Mouse (Mus musculus): Measurements from ENCODE around the gene Apobec2. TPM values are rescaled to one million over a fixed set of nuclear protein-coding genes. Genes with fewer than 3 reads are reported as not detected.

Apobec2 gene
- total and polyA plus RNA-seq, 3 experiments: 0.11 TPM; not detected in 2

GRCm38 (mm10) chr17:48425823-48426612, 6.7 kb downstream of the Apobec2 start:
- ATAC-seq (ENCODE audit: extremely low read depth, insufficient number of reproducible peaks, low FRiP score, poor library complexity, severe bottlenecking) (peak; percentile 64), DNase-seq (ENCODE audit: low spot score) (no peak)
- H3K36me3 ChIP-seq (replicated peaks): no peaks in the 10 kb centered on the region
- no peak overlapping the region for H3K4me3 ChIP-seq (ENCODE audit: low read depth, low read length)
- TF ChIP-seq TAL1 (conservative IDR thresholded peaks at IDR 0.05; ENCODE audit: low read depth, low read length) (no peak), GATA1 (IDR thresholded peaks at IDR 0.05; ENCODE audit: borderline replicate concordance, low read length) (no peak), CTCF (IDR thresholded peaks at IDR 0.05; ENCODE audit: low read depth, low read length) (no peak), GATA2 (IDR thresholded peaks at IDR 0.05; ENCODE audit: borderline replicate concordance, low read depth, low read length) (no peak), POLR2AphosphoS5 (IDR thresholded peaks at IDR 0.05; ENCODE audit: insufficient replicate concordance, low read depth, low read length) (no peak)
- H3K9me3 ChIP-seq (replicated peaks): no peaks in the 10 kb centered on the region
- peaks cover 5% of the 10 kb centered on the region; the same call in 1 of the 2 replicates for H3K27me3 ChIP-seq (ENCODE audit: insufficient read depth, low read length)
- H3K4me1 ChIP-seq (ENCODE audit: insufficient read depth, low read depth, low read length): peaks cover 43% of the 10 kb centered on the region

- H3K4me3 ChIP-seq (ENCODE audit: low read depth, low read length): no peak overlapping the region
- no peak for ATAC-seq (ENCODE audit: extremely low read depth, insufficient number of reproducible peaks, low FRiP score, poor library complexity, severe bottlenecking)
- peaks cover 5% of the 10 kb centered on the region; the same call in 1 of the 2 replicates for H3K27me3 ChIP-seq (ENCODE audit: insufficient read depth, low read length)
- H3K36me3 ChIP-seq (replicated peaks): peaks cover 5% of the 10 kb centered on the region
- TF ChIP-seq GATA1 (IDR thresholded peaks at IDR 0.05; ENCODE audit: borderline replicate concordance, low read length): no peak
- no peak for TF ChIP-seq POLR2AphosphoS5 (IDR thresholded peaks at IDR 0.05; ENCODE audit: insufficient replicate concordance, low read depth, low read length)
- TF ChIP-seq TAL1 (conservative IDR thresholded peaks at IDR 0.05; ENCODE audit: low read depth, low read length): no peak
- no peak for TF ChIP-seq GATA2 (IDR thresholded peaks at IDR 0.05; ENCODE audit: borderline replicate concordance, low read depth, low read length)
- no peak for TF ChIP-seq CTCF (IDR thresholded peaks at IDR 0.05; ENCODE audit: low read depth, low read length)
- H3K9me3 ChIP-seq (replicated peaks): no peaks in the 10 kb centered on the region
- no peak for DNase-seq (ENCODE audit: low spot score)
- peaks cover 42% of the 10 kb centered on the region for H3K4me1 ChIP-seq (ENCODE audit: insufficient read depth, low read depth, low read length)
Observed at GRCm38 (mm10) chr17:48424237-48424636, 8.5 kb downstream of the Apobec2 start.

GRCm38 (mm10) chr17:48419571-48419970, 13.2 kb downstream of the Apobec2 start:
- TF ChIP-seq POLR2AphosphoS5 (IDR thresholded peaks at IDR 0.05; ENCODE audit: insufficient replicate concordance, low read depth, low read length): no peak
- no peak for TF ChIP-seq GATA2 (IDR thresholded peaks at IDR 0.05; ENCODE audit: borderline replicate concordance, low read depth, low read length)
- no peak for TF ChIP-seq GATA1 (IDR thresholded peaks at IDR 0.05; ENCODE audit: borderline replicate concordance, low read length)
- TF ChIP-seq TAL1 (conservative IDR thresholded peaks at IDR 0.05; ENCODE audit: low read depth, low read length): no peak
- no peak for TF ChIP-seq CTCF (IDR thresholded peaks at IDR 0.05; ENCODE audit: low read depth, low read length)
- DNase-seq (ENCODE audit: low spot score) (no peak), ATAC-seq (ENCODE audit: extremely low read depth, insufficient number of reproducible peaks, low FRiP score, poor library complexity, severe bottlenecking) (no peak)
- Histone ChIP-seq H3K36me3 (replicated peaks) (peaks cover 51% of the 10 kb centered on the region), H3K27me3 (ENCODE audit: insufficient read depth, low read length) (no peaks in the 10 kb centered on the region), H3K4me1 (ENCODE audit: insufficient read depth, low read depth, low read length) (peaks cover 35% of the 10 kb centered on the region), H3K4me3 (ENCODE audit: low read depth, low read length) (no peak overlapping the region), H3K9me3 (replicated peaks) (no peaks in the 10 kb centered on the region)

- DNase-seq (ENCODE audit: low spot score): no peak
- peaks cover 35% of the 10 kb centered on the region for H3K4me1 ChIP-seq (ENCODE audit: insufficient read depth, low read depth, low read length)
- peaks cover 59% of the 10 kb centered on the region for H3K36me3 ChIP-seq (replicated peaks)
- H3K9me3 ChIP-seq (replicated peaks): no peaks in the 10 kb centered on the region
- no peak overlapping the region for H3K4me3 ChIP-seq (ENCODE audit: low read depth, low read length)
- no peak for ATAC-seq (ENCODE audit: extremely low read depth, insufficient number of reproducible peaks, low FRiP score, poor library complexity, severe bottlenecking)
- H3K27me3 ChIP-seq (ENCODE audit: insufficient read depth, low read length): no peaks in the 10 kb centered on the region
- TF ChIP-seq GATA1 (IDR thresholded peaks at IDR 0.05; ENCODE audit: borderline replicate concordance, low read length): no peak
- no peak for TF ChIP-seq POLR2AphosphoS5 (IDR thresholded peaks at IDR 0.05; ENCODE audit: insufficient replicate concordance, low read depth, low read length)
Observed at GRCm38 (mm10) chr17:48418781-48419180, 13.9 kb downstream of the Apobec2 start.

- no peaks in the 10 kb centered on the region for H3K27me3 ChIP-seq (ENCODE audit: insufficient read depth, low read length)
- no peaks in the 10 kb centered on the region for H3K9me3 ChIP-seq (replicated peaks)
- no peak for ATAC-seq (ENCODE audit: extremely low read depth, insufficient number of reproducible peaks, low FRiP score, poor library complexity, severe bottlenecking)
- H3K4me3 ChIP-seq (ENCODE audit: low read depth, low read length): no peak overlapping the region
- DNase-seq (ENCODE audit: low spot score): no peak
- H3K36me3 ChIP-seq (replicated peaks): peaks cover 64% of the 10 kb centered on the region
- H3K4me1 ChIP-seq (ENCODE audit: insufficient read depth, low read depth, low read length): peaks cover 35% of the 10 kb centered on the region
- no peak for TF ChIP-seq GATA1 (IDR thresholded peaks at IDR 0.05; ENCODE audit: borderline replicate concordance, low read length)
- no peak for TF ChIP-seq GATA2 (IDR thresholded peaks at IDR 0.05; ENCODE audit: borderline replicate concordance, low read depth, low read length)
Observed at GRCm38 (mm10) chr17:48418174-48418573, 14.6 kb downstream of the Apobec2 start.

- ATAC-seq (ENCODE audit: extremely low read depth, insufficient number of reproducible peaks, low FRiP score, poor library complexity, severe bottlenecking) (no peak), DNase-seq (ENCODE audit: low spot score) (no peak)
- Histone ChIP-seq H3K4me1 (ENCODE audit: insufficient read depth, low read depth, low read length) (peaks cover 39% of the 10 kb centered on the region), H3K4me3 (ENCODE audit: low read depth, low read length) (no peak overlapping the region), H3K27me3 (ENCODE audit: insufficient read depth, low read length) (no peaks in the 10 kb centered on the region), H3K36me3 (replicated peaks) (peaks cover 69% of the 10 kb centered on the region), H3K9me3 (replicated peaks) (no peaks in the 10 kb centered on the region)
- TF ChIP-seq CTCF (IDR thresholded peaks at IDR 0.05; ENCODE audit: low read depth, low read length) (no peak), GATA1 (IDR thresholded peaks at IDR 0.05; ENCODE audit: borderline replicate concordance, low read length) (no peak), TAL1 (conservative IDR thresholded peaks at IDR 0.05; ENCODE audit: low read depth, low read length) (no peak), POLR2AphosphoS5 (IDR thresholded peaks at IDR 0.05; ENCODE audit: insufficient replicate concordance, low read depth, low read length) (no peak), GATA2 (IDR thresholded peaks at IDR 0.05; ENCODE audit: borderline replicate concordance, low read depth, low read length) (no peak)
Observed at GRCm38 (mm10) chr17:48417521-48417920, 15.2 kb downstream of the Apobec2 start.

Data from G1E (cell line).